Mouse (Mus musculus) brain, embryonic 14.5 days (tissue): ENCODE measurements around the gene Psmd4.

ENCODE experiments used
- CTCF ChIP-seq: fragments of 200-500 bp; IDR thresholded peaks from 2 replicates; pipeline ENCODE4 v1.5.1; 2012; ENCODE audit warnings: inconsistent platforms, mild to moderate bottlenecking, moderate library complexity, borderline replicate concordance; ENCODE audit not compliant: insufficient read depth, insufficient read length; ENCODE audit errors: extremely low read depth
- POLR2A ChIP-seq: fragments of 200-500 bp; IDR thresholded peaks from 2 replicates; pipeline ENCODE4 v1.6.1; 2012; ENCODE audit warnings: mild to moderate bottlenecking, inconsistent platforms, borderline replicate concordance; ENCODE audit not compliant: poor library complexity, insufficient read depth, insufficient read length, severe bottlenecking; ENCODE audit errors: extremely low read depth

DNA sequence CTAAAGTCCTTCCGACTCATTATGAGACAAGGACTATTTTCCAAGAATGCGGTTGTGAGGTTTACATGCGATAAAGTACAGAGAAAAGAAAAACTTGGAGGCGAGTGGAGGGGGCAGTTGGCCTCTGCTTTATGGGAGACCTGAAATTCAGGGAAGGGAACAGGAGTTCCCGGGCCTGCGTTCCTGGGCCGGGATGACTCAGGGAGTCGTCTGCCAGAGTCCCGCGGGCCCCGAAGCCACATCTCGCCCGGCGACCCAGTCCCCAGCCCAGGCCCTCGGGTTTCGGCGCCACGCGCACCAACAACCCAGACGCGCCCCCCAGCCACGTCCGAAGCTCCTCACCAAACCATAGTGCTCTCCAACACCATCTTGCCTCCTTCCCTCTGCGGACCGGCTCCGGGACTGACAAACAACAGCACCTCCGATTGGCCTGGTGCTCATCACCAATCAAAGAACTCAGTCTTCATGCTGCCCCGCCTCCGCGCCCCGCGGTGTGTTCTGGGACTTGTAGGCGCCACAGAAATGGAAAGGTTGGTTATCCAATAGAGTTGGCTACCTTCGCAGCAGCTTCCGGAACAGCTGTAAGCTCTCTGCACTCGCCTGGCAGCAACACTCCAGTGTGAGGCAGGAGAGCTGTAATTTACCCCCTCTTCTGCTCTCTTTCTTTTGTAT, at the start of gene Psmd4:
- TF ChIP-seq CTCF (no peak), POLR2A (peak; percentile 83; the same call in 1 of the 2 replicates)
